Mouse (Mus musculus) heart, postnatal 14 days (tissue): ENCODE measurements around the gene Gm8439. TPM values are rescaled to one million over a fixed set of nuclear protein-coding genes. Genes with fewer than 3 reads are reported as not detected.

Experiments
- total RNA-seq, 2 experiments: library from RNA; stranded (reverse); gene quantifications; 2 replicates each; pipeline ENCODE4 v1.2.3; 2021

The Gm8439 gene
- total RNA-seq, 2 experiments from 2014 or later, result not detected

Other genes starting within 250 kb of the Gm8439 start
- gene Scmh1, start 183.5 kb upstream of the Gm8439 start, total RNA-seq, result 10 to 100 TPM; 54.0 to 61.7 TPM
- under 1 TPM in 1 of 2 experiments, not detected in 1; 0.17 TPM for gene Slfnl1, start 56.5 kb upstream of the Gm8439 start, total RNA-seq
- gene Ctps, start 18.5 kb upstream of the Gm8439 start, total RNA-seq, result 10 to 100 TPM; 30.3 to 36.1 TPM
- 10 to 100 TPM; 57.5 to 61.8 TPM for gene Cited4, start 77.8 kb downstream of the Gm8439 start, total RNA-seq
- gene Kcnq4, start 159.9 kb downstream of the Gm8439 start, total RNA-seq, result 1 to 10 TPM; 2.8 to 4.0 TPM
- 10 to 100 TPM; 66.3 to 67.9 TPM for gene Nfyc, start 242.8 kb downstream of the Gm8439 start, total RNA-seq